Mouse (Mus musculus): ENCODE measurements around the gene Fhit. TPM values are rescaled to one million over a fixed set of nuclear protein-coding genes. Genes with fewer than 3 reads are reported as not detected.

Fhit gene
- polyA plus RNA-seq, 1 experiment from 2014 or later: 12.6 TPM

DNA sequence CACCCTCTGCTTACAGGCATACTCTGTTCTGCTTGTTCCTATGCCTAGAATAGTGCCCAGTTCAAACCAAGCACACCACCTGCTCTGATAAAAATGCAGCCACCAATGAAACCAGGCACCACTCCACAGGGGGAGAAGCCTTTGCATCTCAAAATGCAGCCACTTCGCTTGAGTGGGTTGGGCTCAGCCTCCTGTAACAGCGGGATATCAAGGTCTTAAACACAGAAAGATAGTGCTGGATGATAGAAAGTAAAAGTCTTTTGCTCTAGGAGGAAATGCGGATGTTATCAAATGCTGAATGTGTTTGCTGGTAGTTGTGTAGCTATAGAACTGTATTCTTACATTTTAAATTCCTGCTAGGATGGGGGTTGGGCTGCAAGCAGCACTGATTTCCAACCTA lies 140.4 kb downstream of the Fhit start:
- no peak for DNase-seq (ENCODE audit: low spot score)
- 18% methylated on average over 3 of the region's 3 CpGs for WGBS

DNA sequence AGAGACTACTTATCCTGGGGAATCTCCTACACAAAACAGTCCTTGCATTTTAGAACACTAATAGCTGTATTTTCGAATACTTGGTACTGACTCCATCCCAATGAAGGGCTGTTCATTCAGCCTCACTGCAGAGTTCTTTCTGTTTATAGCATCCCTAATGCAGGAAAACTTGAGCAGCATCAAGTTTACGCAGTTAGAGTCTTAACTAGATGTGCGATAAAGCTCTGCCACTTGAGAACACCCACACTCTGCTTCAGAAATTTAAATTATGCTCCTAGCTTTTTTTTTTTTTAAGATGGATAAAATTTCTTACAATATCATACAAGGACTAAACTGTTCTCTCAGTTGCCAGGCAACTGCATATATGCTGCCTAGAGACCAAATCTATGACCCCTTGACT lies 183.2 kb downstream of the Fhit start:
- no peaks in the 10 kb centered on the region for H3K27me3 ChIP-seq (ENCODE audit: control insufficient read depth, insufficient read depth, low read length)
- no peak overlapping the region for H3K9ac ChIP-seq
- no peak for ATAC-seq (ENCODE audit: low FRiP score)
- WGBS: 89% methylated on average over 3 of the region's 3 CpGs
- no peak overlapping the region for H3K4me2 ChIP-seq (replicated peaks)
- DNase-seq (ENCODE audit: low spot score): no peak
- no peak overlapping the region for H3K4me3 ChIP-seq (replicated peaks; ENCODE audit: low read length)
- H3K36me3 ChIP-seq (replicated peaks; ENCODE audit: control insufficient read depth, insufficient read depth): no peaks in the 10 kb centered on the region
- no peaks in the 10 kb centered on the region for H3K9me3 ChIP-seq (ENCODE audit: control insufficient read depth, low read length)
- H3K4me1 ChIP-seq (replicated peaks; ENCODE audit: control insufficient read depth, insufficient read depth, low read length): no peaks in the 10 kb centered on the region
- H3K27ac ChIP-seq: no peak overlapping the region

More for the DNA sequence above, 140.4 kb downstream of the Fhit start:
- no peak overlapping the region for H3K4me2 ChIP-seq (replicated peaks)
- no peak overlapping the region for H3K27ac ChIP-seq
- no peaks in the 10 kb centered on the region for H3K27me3 ChIP-seq (ENCODE audit: control insufficient read depth, insufficient read depth, low read length)
- no peak overlapping the region for H3K4me3 ChIP-seq (replicated peaks; ENCODE audit: low read length)
- no peaks in the 10 kb centered on the region for H3K36me3 ChIP-seq (replicated peaks; ENCODE audit: control insufficient read depth, insufficient read depth)
- H3K4me1 ChIP-seq (replicated peaks; ENCODE audit: control insufficient read depth, insufficient read depth, low read length): peaks cover 3% of the 10 kb centered on the region; the same call in 1 of the 2 replicates
- H3K9ac ChIP-seq: no peak overlapping the region
- ATAC-seq (ENCODE audit: low FRiP score): no peak
- no peaks in the 10 kb centered on the region for H3K9me3 ChIP-seq (ENCODE audit: control insufficient read depth, low read length)

DNA sequence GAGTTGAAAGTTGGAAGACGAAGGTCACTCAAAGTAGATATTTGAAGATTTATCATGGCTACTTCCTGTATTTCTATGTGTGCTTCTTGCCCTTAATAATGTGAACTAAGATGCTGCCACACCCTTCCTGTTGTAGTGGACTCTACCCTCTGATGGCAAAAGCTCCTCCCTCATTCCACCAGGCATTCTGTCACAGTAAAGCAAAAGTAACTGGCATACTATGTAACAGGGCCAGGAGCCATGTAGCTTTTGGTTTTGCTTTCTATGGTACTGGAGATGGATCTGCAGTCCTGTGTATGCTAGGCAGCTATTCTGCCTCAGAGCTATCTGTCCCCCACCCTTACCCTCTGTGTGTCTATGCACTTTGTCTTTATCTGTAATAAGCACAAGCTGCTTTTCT lies 220.2 kb downstream of the Fhit start:
- 72% methylated on average over 1 of the region's 1 CpGs for WGBS

DNA sequence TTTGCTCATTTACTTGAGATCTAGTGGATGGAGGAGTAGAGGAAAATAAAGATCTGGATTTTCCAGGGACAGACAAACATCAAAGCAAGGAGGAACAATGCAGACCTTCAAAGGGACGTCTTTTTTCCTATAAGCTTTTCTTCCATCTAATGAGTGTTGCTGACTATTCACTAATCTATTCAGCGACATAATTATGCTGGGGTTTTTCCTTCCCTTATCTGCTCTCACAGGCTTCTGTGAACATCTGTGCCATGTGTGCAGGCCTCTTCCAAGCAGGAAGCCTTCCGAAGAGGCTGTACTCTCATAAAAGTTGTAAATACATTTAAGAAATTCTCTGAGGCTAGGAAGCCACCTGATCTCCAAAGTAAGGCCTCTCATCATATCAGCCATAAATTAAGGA lies 228.2 kb downstream of the Fhit start:
- Histone ChIP-seq H3K36me3 (replicated peaks; ENCODE audit: control insufficient read depth, insufficient read depth) (no peaks in the 10 kb centered on the region), H3K4me1 (replicated peaks; ENCODE audit: control insufficient read depth, insufficient read depth, low read length) (no peaks in the 10 kb centered on the region), H3K9ac (no peak overlapping the region), H3K27ac (no peak overlapping the region), H3K9me3 (ENCODE audit: control insufficient read depth, low read length) (no peaks in the 10 kb centered on the region), H3K27me3 (ENCODE audit: control insufficient read depth, insufficient read depth, low read length) (no peaks in the 10 kb centered on the region), H3K4me3 (replicated peaks; ENCODE audit: low read length) (no peak overlapping the region), H3K4me2 (replicated peaks) (no peak overlapping the region)
- ATAC-seq (ENCODE audit: low FRiP score) (no peak), DNase-seq (ENCODE audit: low spot score) (no peak)
- WGBS: 24% methylated on average over 3 of the region's 3 CpGs

More for the DNA sequence above, 220.2 kb downstream of the Fhit start:
- Histone ChIP-seq H3K27ac (no peak overlapping the region), H3K9ac (no peak overlapping the region), H3K4me1 (replicated peaks; ENCODE audit: control insufficient read depth, insufficient read depth, low read length) (no peaks in the 10 kb centered on the region), H3K9me3 (ENCODE audit: control insufficient read depth, low read length) (no peaks in the 10 kb centered on the region), H3K4me3 (replicated peaks; ENCODE audit: low read length) (no peak overlapping the region), H3K36me3 (replicated peaks; ENCODE audit: control insufficient read depth, insufficient read depth) (no peaks in the 10 kb centered on the region), H3K27me3 (ENCODE audit: control insufficient read depth, insufficient read depth, low read length) (no peaks in the 10 kb centered on the region), H3K4me2 (replicated peaks) (no peak overlapping the region)
- ATAC-seq (ENCODE audit: low FRiP score): no peak
- DNase-seq (ENCODE audit: low spot score): no peak

DNA sequence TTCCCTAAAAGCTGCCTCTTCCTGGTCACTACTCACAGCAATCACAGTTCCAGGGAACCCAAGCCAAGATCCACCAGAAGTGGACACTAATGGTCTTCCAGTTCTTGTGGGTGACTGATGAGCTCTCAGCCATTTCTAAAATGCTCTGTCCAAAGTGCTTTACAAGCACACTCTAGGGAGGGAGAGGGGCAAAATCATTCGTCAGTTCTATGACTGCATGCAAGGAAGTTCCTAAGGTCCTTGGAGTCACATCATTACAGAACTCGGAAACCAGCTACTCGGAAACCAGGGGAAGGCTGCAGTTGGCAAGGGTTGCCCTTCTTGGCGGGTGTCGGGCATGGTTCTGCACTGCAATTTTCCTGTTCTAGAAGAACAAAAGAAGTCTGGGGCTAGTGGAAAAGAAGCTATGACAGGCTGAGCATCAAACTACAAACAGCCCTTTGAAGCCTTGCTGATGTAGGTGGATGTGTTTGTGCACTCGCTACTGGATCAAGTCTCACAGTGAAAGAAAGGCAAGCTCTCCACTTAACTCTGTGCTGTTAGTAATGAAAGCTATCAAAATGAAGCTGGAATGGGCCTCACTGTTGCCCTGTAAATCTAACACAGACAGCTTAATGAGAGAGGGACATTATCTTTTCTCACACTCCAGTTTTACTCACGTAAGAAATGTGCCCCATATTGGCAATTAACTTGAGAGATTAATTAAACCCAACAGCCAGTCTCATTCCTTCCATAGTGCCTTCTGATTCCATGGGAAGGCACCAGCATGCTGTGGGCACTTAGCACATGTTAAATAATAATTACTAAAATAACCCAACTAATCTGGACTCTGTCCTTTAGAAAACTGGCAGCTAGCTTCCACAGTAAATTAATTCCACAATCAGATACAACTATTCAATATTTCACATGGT lies 243.7 kb downstream of the Fhit start:
- peak; percentile 29 for DNase-seq (ENCODE audit: low spot score)

DNA sequence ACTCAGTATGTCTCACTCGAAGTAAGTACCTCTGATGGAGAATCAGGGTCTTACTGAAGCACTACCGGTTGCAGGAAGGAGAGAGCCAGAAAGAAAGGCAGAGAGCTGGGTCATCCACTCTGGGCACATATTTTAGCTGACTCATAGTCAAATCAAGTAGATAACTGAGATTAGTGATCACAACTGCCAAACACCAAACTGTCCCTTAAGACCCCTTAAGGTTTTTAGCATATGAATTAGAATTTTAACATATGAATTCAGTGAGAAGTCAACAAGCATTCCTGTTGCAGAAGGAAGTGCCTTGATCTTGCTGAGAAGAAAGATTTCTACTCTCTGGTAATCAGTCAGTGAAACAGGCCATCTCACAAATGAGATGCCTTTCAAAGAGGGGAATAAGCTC lies 253.8 kb downstream of the Fhit start:
- peaks cover 3% of the 10 kb centered on the region; the same call in 1 of the 2 replicates for H3K9me3 ChIP-seq (ENCODE audit: control insufficient read depth, low read length)
- WGBS: 72% methylated on average over 2 of the region's 2 CpGs
- ATAC-seq (ENCODE audit: low FRiP score): no peak
- no peaks in the 10 kb centered on the region for H3K27me3 ChIP-seq (ENCODE audit: control insufficient read depth, insufficient read depth, low read length)
- no peak overlapping the region for H3K9ac ChIP-seq
- no peaks in the 10 kb centered on the region for H3K4me1 ChIP-seq (replicated peaks; ENCODE audit: control insufficient read depth, insufficient read depth, low read length)
- H3K36me3 ChIP-seq (replicated peaks; ENCODE audit: control insufficient read depth, insufficient read depth): no peaks in the 10 kb centered on the region
- no peak overlapping the region for H3K4me2 ChIP-seq (replicated peaks)
- no peak overlapping the region for H3K27ac ChIP-seq
- DNase-seq (ENCODE audit: low spot score): no peak
- no peak overlapping the region for H3K4me3 ChIP-seq (replicated peaks; ENCODE audit: low read length)

More for the DNA sequence above, 243.7 kb downstream of the Fhit start:
- H3K27ac ChIP-seq: no peak overlapping the region
- H3K27me3 ChIP-seq (ENCODE audit: control insufficient read depth, insufficient read depth, low read length): no peaks in the 10 kb centered on the region
- H3K4me2 ChIP-seq (replicated peaks): no peak overlapping the region
- H3K36me3 ChIP-seq (replicated peaks; ENCODE audit: control insufficient read depth, insufficient read depth): no peaks in the 10 kb centered on the region
- 67% methylated on average over 7 of the region's 7 CpGs for WGBS
- no peaks in the 10 kb centered on the region for H3K9me3 ChIP-seq (ENCODE audit: control insufficient read depth, low read length)
- H3K4me1 ChIP-seq (replicated peaks; ENCODE audit: control insufficient read depth, insufficient read depth, low read length): no peaks in the 10 kb centered on the region
- H3K4me3 ChIP-seq (replicated peaks; ENCODE audit: low read length): no peak overlapping the region
- H3K9ac ChIP-seq: no peak overlapping the region
- ATAC-seq (ENCODE audit: low FRiP score): no peak

DNA sequence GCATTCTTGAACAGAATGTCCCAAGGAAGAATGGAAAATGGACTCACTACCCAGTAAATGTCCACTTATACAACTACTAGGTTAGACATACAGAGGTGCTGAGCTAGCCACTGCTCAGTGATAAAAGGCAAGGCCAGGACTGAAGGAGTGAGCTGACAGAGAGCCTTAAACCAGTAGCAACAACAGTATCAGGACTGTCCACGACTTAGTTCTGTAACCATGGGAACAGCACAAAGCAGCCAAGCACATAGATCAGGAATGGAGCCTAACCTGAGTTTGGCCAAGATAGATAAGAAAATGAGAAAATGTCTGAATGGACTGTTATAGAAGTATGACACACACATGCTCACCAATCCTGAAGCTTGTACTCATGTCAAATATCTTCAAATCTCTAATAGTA lies 279.1 kb downstream of the Fhit start:
- WGBS: 36% methylated on average over 1 of the region's 1 CpGs
- Histone ChIP-seq H3K27ac (no peak overlapping the region), H3K9me3 (ENCODE audit: control insufficient read depth, low read length) (no peaks in the 10 kb centered on the region), H3K27me3 (ENCODE audit: control insufficient read depth, insufficient read depth, low read length) (no peaks in the 10 kb centered on the region), H3K4me2 (replicated peaks) (no peak overlapping the region), H3K9ac (no peak overlapping the region), H3K36me3 (replicated peaks; ENCODE audit: control insufficient read depth, insufficient read depth) (no peaks in the 10 kb centered on the region), H3K4me3 (replicated peaks; ENCODE audit: low read length) (no peak overlapping the region), H3K4me1 (replicated peaks; ENCODE audit: control insufficient read depth, insufficient read depth, low read length) (no peaks in the 10 kb centered on the region)
- DNase-seq (ENCODE audit: low spot score) (no peak), ATAC-seq (ENCODE audit: low FRiP score) (no peak)

DNA sequence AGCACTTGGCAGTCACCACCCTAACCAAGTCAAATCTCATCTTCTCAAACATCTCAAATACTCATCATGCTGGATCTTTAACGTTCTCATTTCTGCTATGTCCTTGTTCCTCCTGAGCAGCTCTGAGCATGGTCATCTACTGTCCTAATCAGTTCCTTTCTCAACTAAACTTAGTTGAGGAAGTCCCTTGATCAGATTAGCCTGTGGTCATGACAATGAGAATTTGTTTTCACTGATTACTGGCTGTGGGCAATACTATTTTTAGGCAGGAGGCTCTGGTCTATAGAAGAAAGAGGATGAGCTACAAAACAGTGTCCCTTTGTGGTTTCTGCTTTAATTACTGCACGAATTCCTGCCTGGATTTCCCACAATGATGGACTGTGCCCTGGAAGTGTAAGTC lies 281.1 kb downstream of the Fhit start:
- 83% methylated on average over 2 of the region's 2 CpGs for WGBS
- H3K9ac ChIP-seq: no peak overlapping the region
- no peaks in the 10 kb centered on the region for H3K27me3 ChIP-seq (ENCODE audit: control insufficient read depth, insufficient read depth, low read length)
- no peak for DNase-seq (ENCODE audit: low spot score)
- H3K4me1 ChIP-seq (replicated peaks; ENCODE audit: control insufficient read depth, insufficient read depth, low read length): no peaks in the 10 kb centered on the region
- H3K4me3 ChIP-seq (replicated peaks; ENCODE audit: low read length): no peak overlapping the region
- no peaks in the 10 kb centered on the region for H3K36me3 ChIP-seq (replicated peaks; ENCODE audit: control insufficient read depth, insufficient read depth)
- H3K9me3 ChIP-seq (ENCODE audit: control insufficient read depth, low read length): no peaks in the 10 kb centered on the region
- ATAC-seq (ENCODE audit: low FRiP score): no peak
- H3K4me2 ChIP-seq (replicated peaks): no peak overlapping the region
- H3K27ac ChIP-seq: no peak overlapping the region

DNA sequence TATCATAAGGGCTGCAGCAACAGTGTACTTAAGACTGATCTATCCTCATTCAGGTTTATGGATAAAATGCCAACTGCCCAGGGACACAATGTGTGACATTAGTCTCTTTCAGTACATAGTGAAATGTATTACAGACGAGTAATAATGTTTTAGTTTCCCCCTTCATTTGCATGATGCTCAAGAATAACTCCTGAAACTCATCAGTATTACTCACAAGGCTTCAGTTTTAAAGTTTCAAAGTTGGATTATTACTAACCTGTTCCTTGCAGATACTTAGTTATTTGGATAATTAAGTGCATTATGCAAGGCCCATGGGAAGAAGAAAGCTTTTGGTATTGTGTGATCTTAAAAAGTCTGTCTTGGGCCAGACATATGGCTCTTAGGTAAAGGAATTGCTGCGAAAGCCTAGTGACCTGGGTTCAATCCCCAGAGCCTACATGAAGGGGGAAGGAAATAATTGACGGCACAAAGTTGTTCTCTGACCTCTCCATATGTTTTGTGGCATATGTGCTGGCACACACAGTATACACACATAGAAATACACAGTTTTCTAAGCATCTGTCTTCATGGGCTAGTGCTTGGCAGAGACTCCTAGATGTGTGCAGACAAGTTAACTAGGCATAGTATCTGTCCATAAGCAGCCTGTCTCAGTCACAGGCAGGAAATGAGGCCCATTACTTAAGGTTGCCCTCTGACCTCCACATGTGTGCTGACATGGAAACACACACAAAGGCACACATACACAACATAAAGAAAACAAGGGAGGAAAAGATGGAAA lies 287.1 kb downstream of the Fhit start:
- H3K4me3 ChIP-seq (replicated peaks; ENCODE audit: low read length): no peak overlapping the region
- no peak overlapping the region for H3K27ac ChIP-seq
- ATAC-seq (ENCODE audit: low FRiP score) (no peak), DNase-seq (ENCODE audit: low spot score) (no peak)
- H3K4me2 ChIP-seq (replicated peaks): no peak overlapping the region
- no peaks in the 10 kb centered on the region for H3K27me3 ChIP-seq (ENCODE audit: control insufficient read depth, insufficient read depth, low read length)
- no peak overlapping the region for H3K9ac ChIP-seq
- no peaks in the 10 kb centered on the region for H3K36me3 ChIP-seq (replicated peaks; ENCODE audit: control insufficient read depth, insufficient read depth)
- H3K4me1 ChIP-seq (replicated peaks; ENCODE audit: control insufficient read depth, insufficient read depth, low read length): no peaks in the 10 kb centered on the region
- 79% methylated on average over 3 of the region's 3 CpGs for WGBS
- no peaks in the 10 kb centered on the region for H3K9me3 ChIP-seq (ENCODE audit: control insufficient read depth, low read length)
